Mouse (Mus musculus) limb, embryonic 11.5 days (tissue): ENCODE measurements around the gene Abhd2. TPM values are rescaled to one million over a fixed set of nuclear protein-coding genes. Genes with fewer than 3 reads are reported as not detected.

ENCODE experiments used
- ATAC-seq: fragments of 200-750 bp; cut with Nextera tagmentation; 2 replicates; pipeline ENCODE4 v1.8.0; 2017; ENCODE audit warnings: low read depth; ENCODE audit not compliant: insufficient number of reproducible peaks, low FRiP score, low TSS enrichment
- DNase-seq: peaks from one replicate; pipeline ENCODE4 v3.0.0-alpha.2; 2015; ENCODE audit warnings: low spot score
- H3K27ac ChIP-seq: fragments of 300-500 bp; sonication (generic); replicated peaks from 2 replicates; pipeline ENCODE4 v1.5.1; 2014; ENCODE audit warnings: low read depth, mild to moderate bottlenecking, low read length
- H3K27me3 ChIP-seq: fragments of 300-500 bp; sonication (generic); 2 replicates; pipeline ENCODE4 v1.6.1; 2014; ENCODE audit warnings: mild to moderate bottlenecking, low read length, mixed read lengths; ENCODE audit not compliant: control insufficient read depth, insufficient read depth
- H3K36me3 ChIP-seq: fragments of 300-500 bp; sonication (generic); 2 replicates; pipeline ENCODE4 v1.6.1; 2014; ENCODE audit warnings: mild to moderate bottlenecking, low read length, moderate library complexity, mixed read lengths; ENCODE audit not compliant: control insufficient read depth, insufficient read depth
- H3K4me1 ChIP-seq: fragments of 300-500 bp; sonication (generic); 2 replicates; pipeline ENCODE4 v1.6.1; 2014; ENCODE audit warnings: low read length, mixed read lengths; ENCODE audit not compliant: control insufficient read depth, insufficient read depth
- H3K4me2 ChIP-seq: fragments of 300-500 bp; sonication (generic); 2 replicates; pipeline ENCODE4 v1.6.1; 2014; ENCODE audit warnings: low read depth, mild to moderate bottlenecking, moderate library complexity; ENCODE audit not compliant: severe bottlenecking
- H3K4me3 ChIP-seq: fragments of 300-500 bp; sonication (generic); 2 replicates; pipeline ENCODE4 v1.5.1; 2014; ENCODE audit warnings: low read depth, low read length
- H3K9ac ChIP-seq: fragments of 300-500 bp; sonication (generic); 2 replicates; pipeline ENCODE4 v1.6.1; 2014; ENCODE audit warnings: mild to moderate bottlenecking, low read length
- H3K9me3 ChIP-seq: fragments of 300-500 bp; sonication (generic); 2 replicates; pipeline ENCODE4 v1.6.1; 2016; ENCODE audit warnings: low read length; ENCODE audit not compliant: control insufficient read depth
- WGBS: fragments of 180-500 bp; shearing (Covaris S2); extraction: QIAGEN DNeasy Blood & Tissue Kit; methylation state at CpG from one replicate; pipeline ENCODE4 v1.1.7; 2014; 5-methylcytosine and 5-hydroxymethylcytosine counted together
- polyA plus RNA-seq: library from polyadenylated mRNA; unstranded; fragments of >200 nt; fragmentation: Nextera tagmentation; extraction: Ambion mirVana; gene quantifications from 2 replicates; pipeline ENCODE4 v1.2.1, GENCODE M21; 2014

The Abhd2 gene
- polyA plus RNA-seq, 1 experiment from 2014 or later: 8.8 TPM

DNA sequence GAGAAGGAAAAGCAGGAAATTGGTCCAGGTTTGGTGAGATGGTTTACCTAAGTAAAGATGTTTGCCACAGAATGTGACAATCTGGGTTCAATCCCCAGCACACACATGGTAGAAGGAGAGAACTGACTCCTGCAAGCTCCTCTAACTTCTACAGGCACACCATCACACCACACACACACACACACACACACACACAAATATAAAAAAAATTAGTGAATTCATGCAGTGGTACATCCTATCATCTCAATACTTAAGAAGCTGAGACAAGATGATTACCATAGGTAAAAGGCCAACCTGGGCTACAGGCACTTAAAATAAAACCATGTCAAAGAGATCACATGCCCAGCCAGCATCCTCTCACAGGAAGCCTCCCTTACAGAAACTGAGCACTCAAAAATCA, 101.0 kb downstream of the Abhd2 start:
- Histone ChIP-seq H3K36me3 (no peaks in the 10 kb centered on the region), H3K9ac (no peak overlapping the region), H3K4me3 (no peak overlapping the region), H3K27me3 (no peaks in the 10 kb centered on the region), H3K4me1 (0 out of 2 replicates have a peak, but pooled peaks cover 2% of the 10 kb centered on the region), H3K27ac (no peak overlapping the region), H3K9me3 (no peaks in the 10 kb centered on the region), H3K4me2 (no peak overlapping the region)
- DNase-seq: no peak
- no peak for ATAC-seq

DNA sequence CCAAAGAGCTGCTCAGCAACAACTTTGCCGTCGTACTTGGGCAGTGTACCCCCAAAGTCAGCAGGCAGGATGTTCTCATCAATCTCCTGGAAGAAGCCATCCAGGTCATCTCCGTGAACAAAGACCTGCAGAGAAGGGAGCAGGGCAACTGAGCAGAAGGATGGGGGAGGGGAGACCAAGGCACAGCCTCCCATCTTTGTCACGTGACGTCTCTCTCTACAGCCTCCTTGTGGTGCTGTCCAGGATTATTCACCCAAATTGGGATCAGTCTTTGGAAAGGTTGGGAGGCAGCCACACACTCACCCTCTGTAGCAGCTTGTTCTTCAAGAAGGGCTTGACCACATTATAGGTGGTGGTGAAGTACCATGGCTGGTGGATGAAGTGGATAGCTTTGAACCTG, 102.6 kb downstream of the Abhd2 start:
- 68% methylated on average over 5 of the region's 5 CpGs for WGBS
- Histone ChIP-seq H3K4me3 (no peak overlapping the region), H3K27ac (no peak overlapping the region), H3K9ac (no peak overlapping the region), H3K27me3 (no peaks in the 10 kb centered on the region), H3K9me3 (no peaks in the 10 kb centered on the region), H3K36me3 (no peaks in the 10 kb centered on the region), H3K4me2 (no peak overlapping the region), H3K4me1 (0 out of 2 replicates have a peak, but pooled peaks cover 2% of the 10 kb centered on the region)
- ATAC-seq: no peak
- no peak for DNase-seq

DNA sequence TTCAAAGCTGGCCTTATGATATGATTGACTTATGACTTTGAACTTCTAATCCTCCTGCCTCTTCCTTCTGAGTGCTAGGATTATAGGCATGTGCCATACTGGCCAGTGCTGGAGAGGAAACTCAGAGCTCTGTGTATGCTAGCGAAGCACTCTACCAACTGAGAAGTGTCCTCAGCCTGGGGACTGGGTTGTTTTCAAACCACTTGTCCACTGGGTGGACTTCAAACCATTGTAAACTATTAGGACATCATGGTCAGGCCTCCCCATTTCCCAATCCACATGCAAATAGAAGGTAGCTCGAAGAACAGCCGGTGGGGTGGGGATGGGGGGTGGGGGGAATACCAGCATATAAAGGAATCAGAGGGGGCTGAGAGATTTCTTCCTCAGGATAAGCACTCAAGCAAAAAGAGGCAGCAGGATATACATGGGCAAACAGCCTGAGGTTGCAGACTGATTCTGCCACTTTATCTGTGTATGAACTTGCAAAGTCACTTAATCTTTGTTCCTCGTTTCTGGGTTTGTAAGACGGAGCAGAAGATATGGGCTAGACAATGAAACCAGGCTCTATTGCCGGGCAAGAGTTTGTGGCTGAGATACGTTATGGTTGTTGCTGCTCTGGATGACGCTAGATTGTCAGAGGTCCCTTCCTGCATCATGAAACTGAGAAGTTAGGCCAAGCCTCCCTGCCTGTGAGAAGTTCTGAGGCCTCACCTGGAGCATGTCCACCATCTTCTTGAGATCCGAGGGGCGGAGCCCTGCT, 103.7 kb downstream of the Abhd2 start:
- no peak overlapping the region for H3K27ac ChIP-seq
- H3K27me3 ChIP-seq: no peaks in the 10 kb centered on the region
- DNase-seq (no peak), ATAC-seq (no peak)
- no peaks in the 10 kb centered on the region for H3K4me1 ChIP-seq
- H3K9me3 ChIP-seq: no peaks in the 10 kb centered on the region
- 91% methylated on average over 10 of the region's 10 CpGs for WGBS
- H3K9ac ChIP-seq: no peak overlapping the region
- H3K4me2 ChIP-seq: no peak overlapping the region
- H3K36me3 ChIP-seq: no peaks in the 10 kb centered on the region
- no peak overlapping the region for H3K4me3 ChIP-seq

DNA sequence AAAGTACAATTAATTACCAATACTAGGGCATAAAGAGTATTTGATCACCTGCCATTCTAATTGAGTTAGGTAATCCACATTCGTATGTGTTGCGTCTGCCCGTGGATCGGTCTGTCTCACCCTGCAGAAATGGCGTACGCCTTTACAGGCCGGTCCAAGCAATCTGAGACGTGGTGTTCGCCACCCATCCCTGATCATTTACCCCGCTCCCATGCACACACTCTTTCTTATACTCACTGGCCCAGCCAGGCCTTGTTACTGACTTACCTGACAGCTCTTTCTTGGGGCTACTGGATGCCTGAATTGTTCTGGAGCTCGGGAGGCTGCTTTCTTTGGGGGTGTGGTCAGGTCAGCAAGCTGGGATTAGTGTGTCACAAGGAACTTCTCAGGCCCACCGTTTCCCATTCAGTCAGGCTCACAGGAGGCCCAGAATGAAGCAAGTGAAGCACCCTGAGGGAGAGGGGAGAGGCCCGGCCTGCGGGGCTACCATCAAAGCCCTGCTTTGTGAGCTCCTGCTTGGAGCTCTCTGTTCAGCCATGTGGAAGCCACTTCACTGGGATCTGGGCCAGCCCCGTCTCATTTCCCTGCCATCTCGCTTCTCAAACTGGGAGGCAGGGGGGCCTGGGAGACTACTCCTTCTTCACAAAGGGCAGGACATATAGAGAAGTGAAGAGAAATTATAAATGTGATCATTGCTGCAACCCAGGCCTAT, 113.6 kb downstream of the Abhd2 start, which contains the start of gene Rlbp1:
Gene Rlbp1, minus strand, starts transcription at position 627 of the 712 bp plus-strand sequence.
- H3K4me3 ChIP-seq: no peak within 1 kb of the TSS
- H3K9ac ChIP-seq: no peak within 1 kb of the TSS
- H3K4me2 ChIP-seq: no peak within 1 kb of the TSS
- 72% methylated on average over 16 of the region's 16 CpGs for WGBS
- ATAC-seq: no peak
- no peaks in the 10 kb centered on the region for H3K27me3 ChIP-seq
- no peaks in the 10 kb centered on the region for H3K4me1 ChIP-seq
- H3K36me3 ChIP-seq: no peaks in the 10 kb centered on the region
- H3K27ac ChIP-seq: no peak within 1 kb of the TSS
- no peak for DNase-seq
- no peaks in the 10 kb centered on the region for H3K9me3 ChIP-seq

DNA sequence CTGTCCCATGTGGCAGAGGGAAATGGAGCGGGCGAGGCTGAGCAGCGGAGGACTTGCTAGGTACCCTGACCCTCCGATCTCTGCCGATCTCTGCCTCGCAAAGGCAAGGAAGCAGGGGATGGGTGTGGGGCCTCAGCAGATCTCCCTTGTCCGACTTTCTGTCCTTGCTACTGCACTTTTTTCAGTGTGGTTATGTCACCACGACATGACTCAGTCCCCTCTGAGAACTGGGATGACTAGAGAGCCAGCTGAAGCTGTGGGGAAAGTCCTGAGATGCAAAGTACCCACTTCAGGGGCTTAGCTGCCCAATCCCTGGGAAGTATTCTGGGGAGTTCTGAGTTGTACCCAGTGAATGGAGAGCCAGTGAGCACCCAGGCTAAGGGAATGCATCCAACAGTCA, 114.1 kb downstream of the Abhd2 start:
- ATAC-seq (no peak), DNase-seq (no peak)
- Histone ChIP-seq H3K4me3 (no peak overlapping the region), H3K4me1 (no peaks in the 10 kb centered on the region), H3K9me3 (no peaks in the 10 kb centered on the region), H3K27me3 (no peaks in the 10 kb centered on the region), H3K27ac (no peak overlapping the region), H3K4me2 (no peak overlapping the region), H3K36me3 (no peaks in the 10 kb centered on the region), H3K9ac (no peak overlapping the region)
- 84% methylated on average over 8 of the region's 8 CpGs for WGBS

DNA sequence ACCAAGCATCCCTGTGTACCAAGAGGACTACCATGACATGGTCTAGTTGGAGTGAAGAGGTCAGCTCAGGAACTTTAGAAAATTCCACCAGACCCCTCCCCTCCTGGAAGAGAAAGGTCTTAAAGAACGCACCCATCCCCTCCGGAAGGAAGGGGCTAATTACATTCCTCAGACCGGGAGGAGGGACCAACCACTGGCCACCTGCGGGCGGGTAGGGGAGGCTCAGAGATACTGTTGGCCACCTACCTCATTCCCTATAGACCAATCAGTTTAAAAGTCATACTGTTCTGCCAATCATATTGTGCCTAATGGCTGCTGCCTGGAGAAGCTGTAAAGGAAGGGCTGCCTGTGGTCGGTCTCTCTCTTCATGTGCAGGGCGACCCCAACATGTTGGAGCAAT, 115.0 kb downstream of the Abhd2 start:
- Histone ChIP-seq H3K27ac (no peak overlapping the region), H3K4me2 (no peak overlapping the region), H3K36me3 (no peaks in the 10 kb centered on the region), H3K4me1 (no peaks in the 10 kb centered on the region; the same call in 1 of the 2 replicates), H3K9ac (no peak overlapping the region), H3K9me3 (no peaks in the 10 kb centered on the region), H3K27me3 (no peaks in the 10 kb centered on the region), H3K4me3 (no peak overlapping the region)
- no peak for ATAC-seq
- WGBS: 45% methylated on average over 7 of the region's 7 CpGs
- no peak for DNase-seq

DNA sequence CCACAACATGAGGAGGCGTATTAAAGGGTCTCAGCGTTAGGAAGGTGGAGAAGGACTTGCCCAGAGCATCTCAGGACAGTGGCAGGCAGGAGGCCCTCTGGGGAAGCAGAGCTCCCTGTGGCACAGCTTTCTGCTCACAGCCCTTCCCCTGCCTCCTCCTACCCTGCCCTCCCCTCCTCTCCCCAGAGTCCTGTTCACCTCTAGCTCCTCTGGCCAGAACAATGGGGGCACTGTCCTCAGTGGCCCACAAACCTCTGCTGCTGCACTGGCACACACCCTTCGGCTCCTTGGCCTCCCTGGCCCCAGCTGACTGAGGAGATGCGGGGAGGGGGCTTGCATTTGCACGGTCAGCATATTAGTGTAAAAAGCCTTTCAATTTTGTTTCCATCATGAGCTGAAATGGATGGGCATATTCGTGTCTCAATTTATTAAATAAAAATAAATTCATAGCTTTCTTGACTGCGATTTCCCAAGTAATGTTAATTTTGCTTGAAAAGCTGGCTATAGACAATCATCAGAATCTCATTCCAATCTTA, 115.7 kb downstream of the Abhd2 start:
- H3K9ac ChIP-seq: no peak overlapping the region
- H3K4me1 ChIP-seq: no peaks in the 10 kb centered on the region; the same call in 1 of the 2 replicates
- 0 out of 2 replicates have a peak overlapping the region, but pooled peaks have one; percentile 56 for H3K27ac ChIP-seq
- ATAC-seq: no peak
- H3K4me2 ChIP-seq: no peak overlapping the region
- no peak overlapping the region for H3K4me3 ChIP-seq
- H3K36me3 ChIP-seq: no peaks in the 10 kb centered on the region
- H3K27me3 ChIP-seq: no peaks in the 10 kb centered on the region
- WGBS: 75% methylated on average over 7 of the region's 7 CpGs
- peak; percentile 55 for DNase-seq
- H3K9me3 ChIP-seq: no peaks in the 10 kb centered on the region

DNA sequence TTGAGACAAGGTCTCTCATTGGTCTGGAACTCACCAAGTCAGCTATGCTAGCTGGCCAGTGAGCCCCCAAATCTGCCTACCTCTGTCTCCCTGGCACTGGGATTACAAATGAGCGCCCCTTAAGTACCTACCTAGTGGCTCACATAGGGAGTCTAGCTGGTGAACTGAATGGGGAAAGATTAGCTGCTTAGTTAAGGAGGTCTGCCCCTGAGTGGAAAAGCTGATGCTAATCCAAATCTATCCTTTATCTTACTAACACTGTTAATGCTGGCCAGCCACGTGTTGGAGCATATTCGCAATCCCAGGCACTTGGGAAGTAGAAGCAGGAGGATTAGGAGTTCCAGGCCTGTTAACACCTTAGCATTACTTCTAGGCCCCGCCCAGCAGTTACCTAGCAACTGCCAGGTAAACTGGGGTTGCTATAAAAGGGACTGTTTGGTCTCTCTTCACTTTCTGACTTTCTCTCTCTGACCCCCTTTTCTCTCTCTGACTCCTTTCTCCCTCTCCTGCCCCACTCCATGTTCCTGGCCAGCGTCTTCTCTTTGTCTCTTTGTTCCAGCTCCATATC, 117.2 kb downstream of the Abhd2 start:
- DNase-seq: no peak
- Histone ChIP-seq H3K27ac (no peak overlapping the region), H3K4me1 (no peaks in the 10 kb centered on the region; the same call in 1 of the 2 replicates), H3K27me3 (no peaks in the 10 kb centered on the region), H3K36me3 (no peaks in the 10 kb centered on the region), H3K9ac (no peak overlapping the region), H3K9me3 (no peaks in the 10 kb centered on the region), H3K4me2 (no peak overlapping the region), H3K4me3 (no peak overlapping the region)
- WGBS: 63% methylated on average over 5 of the region's 5 CpGs
- ATAC-seq: no peak
